Mouse (Mus musculus): Measurements from ENCODE around the gene Ror1. TPM values are rescaled to one million over a fixed set of nuclear protein-coding genes. Genes with fewer than 3 reads are reported as not detected.
A peak's percentile ranks its signal among the peaks of the same experiment; 100 is the strongest.

Gene Ror1
- polyA plus RNA-seq, 1 experiment from 2014 or later = 7.1 TPM

DNA sequence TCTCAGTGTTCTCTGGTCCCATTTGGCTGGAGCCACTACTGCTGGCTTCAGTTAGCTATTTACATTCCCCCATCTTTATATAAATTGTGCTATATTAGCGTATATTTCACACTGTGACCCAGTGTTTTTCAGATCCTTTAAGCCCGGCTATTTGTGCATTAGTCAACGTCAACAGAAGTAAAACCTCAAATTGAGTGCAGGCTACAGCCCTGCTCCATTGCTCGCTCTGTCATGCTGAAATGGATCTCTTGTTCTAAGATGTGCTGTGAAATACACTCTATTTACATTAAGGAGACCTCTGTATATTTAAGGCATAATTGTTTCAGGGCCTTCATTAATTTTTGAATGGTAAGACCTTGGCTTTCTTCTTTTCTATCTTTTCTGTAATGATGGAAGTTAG lies 192.2 kb downstream of the Ror1 start:
- Histone ChIP-seq H3K27ac (no peak overlapping the region), H3K36me3 (no peaks in the 10 kb centered on the region), H3K4me1 (replicated peaks) (no peaks in the 10 kb centered on the region), H3K4me3 (no peak overlapping the region), H3K9me3 (no peaks in the 10 kb centered on the region), H3K27me3 (ENCODE audit: insufficient read depth, poor library complexity, severe bottlenecking) (no peaks in the 10 kb centered on the region)
- 91% methylated on average over 4 of the region's 4 CpGs for WGBS
- no peak for DNase-seq (ENCODE audit: low spot score)

DNA sequence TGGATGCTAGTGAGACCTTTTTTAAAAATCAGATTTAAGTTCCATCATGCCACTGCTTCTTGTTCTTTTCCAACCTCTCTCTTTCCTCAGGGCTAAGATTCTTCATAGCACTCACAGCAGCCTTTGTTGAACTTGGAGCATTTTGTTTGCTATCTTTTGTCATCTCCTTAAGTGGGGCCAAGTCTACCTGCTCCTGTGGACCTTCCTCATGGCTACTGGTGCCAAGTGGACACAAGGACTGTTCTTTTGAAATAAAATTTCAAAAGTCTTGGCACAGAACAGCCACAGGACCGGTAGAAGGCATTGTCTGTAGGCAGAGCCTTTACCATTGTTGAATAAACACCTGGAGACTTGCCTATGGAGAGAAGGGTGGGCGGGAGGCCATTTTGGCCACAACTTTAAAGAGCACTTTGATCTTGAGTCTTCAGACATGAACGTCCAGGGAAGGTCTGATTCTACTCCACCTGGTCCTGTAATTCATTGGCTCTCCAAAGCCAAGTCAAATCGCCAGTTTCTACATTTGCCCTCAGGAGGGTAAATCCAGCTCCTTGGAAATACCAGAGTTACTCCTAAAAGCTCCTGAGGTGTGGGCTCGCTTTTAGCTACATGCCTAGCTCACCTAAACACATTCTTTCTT lies 195.5 kb downstream of the Ror1 start:
- WGBS = 89% methylated on average over 5 of the region's 5 CpGs
- Histone ChIP-seq H3K4me3 (no peak overlapping the region), H3K36me3 (no peaks in the 10 kb centered on the region), H3K27ac (no peak overlapping the region), H3K9me3 (no peaks in the 10 kb centered on the region), H3K4me1 (replicated peaks) (no peaks in the 10 kb centered on the region), H3K27me3 (ENCODE audit: insufficient read depth, poor library complexity, severe bottlenecking) (no peaks in the 10 kb centered on the region)
- DNase-seq (ENCODE audit: low spot score) = no peak

GRCm38 (mm10) chr4:100297678-100298077 lies 202.1 kb downstream of the Ror1 start:
- H3K27me3 ChIP-seq (ENCODE audit: insufficient read depth, poor library complexity, severe bottlenecking) = no peaks in the 10 kb centered on the region
- H3K9me3 ChIP-seq = no peaks in the 10 kb centered on the region
- H3K4me1 ChIP-seq (replicated peaks) = peaks cover 9% of the 10 kb centered on the region
- DNase-seq (ENCODE audit: low spot score) = no peak
- no peak overlapping the region for H3K4me3 ChIP-seq
- 84% methylated on average over 6 of the region's 6 CpGs for WGBS
- H3K27ac ChIP-seq = no peak overlapping the region
- no peaks in the 10 kb centered on the region for H3K36me3 ChIP-seq

- H3K36me3 ChIP-seq = no peaks in the 10 kb centered on the region
- WGBS = 89% methylated on average over 5 of the region's 5 CpGs
- H3K27ac ChIP-seq = no peak overlapping the region
- no peaks in the 10 kb centered on the region for H3K27me3 ChIP-seq (ENCODE audit: insufficient read depth, poor library complexity, severe bottlenecking)
- H3K4me3 ChIP-seq = no peak overlapping the region
- H3K4me1 ChIP-seq (replicated peaks) = peaks cover 9% of the 10 kb centered on the region
- no peaks in the 10 kb centered on the region for H3K9me3 ChIP-seq
- DNase-seq (ENCODE audit: low spot score) = no peak
Observed at GRCm38 (mm10) chr4:100298566-100298965, 203.0 kb downstream of the Ror1 start.

DNA sequence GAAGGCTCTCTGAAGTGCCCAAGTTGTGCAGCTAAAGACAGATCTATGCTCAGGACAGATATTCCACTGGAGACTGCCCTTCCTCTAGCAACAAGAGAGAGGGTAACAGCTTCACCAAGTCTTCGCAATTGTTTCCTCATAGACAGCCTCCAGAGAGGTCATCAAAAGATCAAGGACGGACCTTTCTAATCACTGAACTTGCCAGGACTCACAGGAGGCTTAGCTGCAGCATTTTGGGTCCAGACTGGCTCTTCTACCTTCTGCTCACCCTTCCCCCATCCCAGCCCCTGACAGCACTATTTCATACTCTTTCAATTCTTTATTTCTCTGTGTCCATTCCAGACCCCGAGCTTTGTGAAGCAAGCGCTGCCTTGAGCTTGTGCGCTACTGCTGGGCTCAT lies 204.6 kb downstream of the Ror1 start:
- no peak overlapping the region for H3K4me3 ChIP-seq
- WGBS = 89% methylated on average over 5 of the region's 5 CpGs
- no peaks in the 10 kb centered on the region for H3K36me3 ChIP-seq
- no peaks in the 10 kb centered on the region for H3K9me3 ChIP-seq
- peaks cover 9% of the 10 kb centered on the region for H3K4me1 ChIP-seq (replicated peaks)
- DNase-seq (ENCODE audit: low spot score) = no peak
- no peaks in the 10 kb centered on the region for H3K27me3 ChIP-seq (ENCODE audit: insufficient read depth, poor library complexity, severe bottlenecking)
- H3K27ac ChIP-seq = no peak overlapping the region

GRCm38 (mm10) chr4:100301423-100301822 lies 205.8 kb downstream of the Ror1 start:
- 94% methylated on average over 1 of the region's 1 CpGs for WGBS
- no peak for DNase-seq (ENCODE audit: low spot score)
- H3K27ac ChIP-seq = no peak overlapping the region
- peaks cover 9% of the 10 kb centered on the region for H3K4me1 ChIP-seq (replicated peaks)
- no peaks in the 10 kb centered on the region for H3K27me3 ChIP-seq (ENCODE audit: insufficient read depth, poor library complexity, severe bottlenecking)
- H3K36me3 ChIP-seq = no peaks in the 10 kb centered on the region
- H3K9me3 ChIP-seq = no peaks in the 10 kb centered on the region
- H3K4me3 ChIP-seq = no peak overlapping the region

- Histone ChIP-seq H3K9me3 (no peaks in the 10 kb centered on the region), H3K27me3 (ENCODE audit: insufficient read depth, poor library complexity, severe bottlenecking) (no peaks in the 10 kb centered on the region), H3K4me1 (replicated peaks) (no peaks in the 10 kb centered on the region), H3K27ac (no peak overlapping the region), H3K4me3 (no peak overlapping the region), H3K36me3 (no peaks in the 10 kb centered on the region)
- no peak for DNase-seq (ENCODE audit: low spot score)
- 84% methylated on average over 4 of the region's 4 CpGs for WGBS
Observed at GRCm38 (mm10) chr4:100307365-100307764, 211.8 kb downstream of the Ror1 start.

DNA sequence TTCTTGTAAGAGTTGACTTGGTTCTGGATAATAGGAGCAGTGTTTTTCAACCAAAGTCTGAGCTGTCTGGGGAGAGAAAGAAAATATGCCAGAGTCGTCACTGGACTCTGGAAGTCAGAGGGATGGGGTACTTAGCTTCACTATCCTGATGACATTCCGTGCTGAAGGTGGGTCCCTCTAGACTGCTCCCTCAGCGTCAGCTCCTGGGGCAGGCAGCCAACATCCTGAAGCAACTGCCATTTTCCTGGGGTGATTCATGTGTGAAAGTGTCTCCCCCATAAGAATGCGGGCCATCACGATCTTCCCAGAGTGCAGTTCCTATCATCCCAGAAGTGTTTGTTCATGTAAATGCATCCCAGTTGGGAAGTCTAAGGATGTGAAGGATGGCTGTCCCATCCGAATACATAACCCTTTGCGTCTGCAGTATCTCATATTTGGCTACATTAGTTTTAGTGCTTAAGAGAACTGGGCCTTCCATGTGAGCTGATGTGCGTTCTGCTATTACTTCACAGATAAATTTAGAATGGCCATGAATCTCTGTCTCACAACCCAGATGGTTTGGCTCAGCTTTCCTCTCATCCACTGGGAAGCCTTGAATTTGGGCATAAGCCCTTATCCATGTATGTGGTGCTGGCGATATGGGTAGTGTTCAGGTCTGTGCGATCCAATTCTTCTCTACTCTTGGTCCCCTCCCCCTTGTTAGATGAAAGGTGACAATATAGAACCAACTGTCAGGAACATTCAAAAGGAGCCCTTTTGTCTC lies 216.4 kb downstream of the Ror1 start:
- Histone ChIP-seq H3K4me1 (replicated peaks) (0 out of 2 replicates have a peak, but pooled peaks cover 3% of the 10 kb centered on the region), H3K27me3 (ENCODE audit: insufficient read depth, poor library complexity, severe bottlenecking) (no peaks in the 10 kb centered on the region), H3K9me3 (0 out of 2 replicates have a peak, but pooled peaks cover 3% of the 10 kb centered on the region), H3K27ac (no peak overlapping the region), H3K4me3 (no peak overlapping the region), H3K36me3 (no peaks in the 10 kb centered on the region)
- DNase-seq (ENCODE audit: low spot score) = no peak
- WGBS = 91% methylated on average over 10 of the region's 10 CpGs

DNA sequence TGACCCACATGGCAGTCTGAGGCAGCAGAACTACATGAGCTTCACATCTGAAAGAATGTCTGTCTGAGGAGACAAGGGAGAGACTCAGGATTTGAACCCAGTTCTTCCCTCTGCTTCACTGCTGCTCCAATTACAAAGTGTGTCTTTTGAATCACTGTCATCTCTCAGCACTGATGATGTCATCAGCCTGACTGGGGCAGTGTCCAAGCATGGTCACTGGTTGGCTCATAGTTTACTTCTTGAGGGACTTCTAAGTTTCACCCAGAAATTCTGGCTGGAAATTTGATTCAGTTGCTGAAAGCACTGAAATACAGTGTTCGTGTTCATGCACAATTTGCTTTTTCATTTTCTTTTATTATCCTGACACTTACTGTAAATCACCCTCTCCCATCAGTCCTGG lies 219.5 kb downstream of the Ror1 start:
- 77% methylated on average over 1 of the region's 1 CpGs for WGBS

GRCm38 (mm10) chr4:100321758-100322157 lies 226.2 kb downstream of the Ror1 start:
- no peaks in the 10 kb centered on the region for H3K27me3 ChIP-seq (ENCODE audit: insufficient read depth, poor library complexity, severe bottlenecking)
- H3K4me1 ChIP-seq (replicated peaks) = peaks cover 18% of the 10 kb centered on the region; the same call in 1 of the 2 replicates
- 0 out of 2 replicates have a peak overlapping the region, but pooled peaks have one; percentile 23 for H3K27ac ChIP-seq
- 80% methylated on average over 6 of the region's 6 CpGs for WGBS
- peak; percentile 16 for DNase-seq (ENCODE audit: low spot score)
- no peaks in the 10 kb centered on the region for H3K36me3 ChIP-seq
- H3K9me3 ChIP-seq = no peaks in the 10 kb centered on the region
- no peak overlapping the region for H3K4me3 ChIP-seq

More for the DNA sequence above, 219.5 kb downstream of the Ror1 start:
- DNase-seq (ENCODE audit: low spot score) = no peak
- Histone ChIP-seq H3K36me3 (no peaks in the 10 kb centered on the region), H3K4me1 (replicated peaks) (0 out of 2 replicates have a peak, but pooled peaks cover 3% of the 10 kb centered on the region), H3K4me3 (no peak overlapping the region), H3K27me3 (ENCODE audit: insufficient read depth, poor library complexity, severe bottlenecking) (no peaks in the 10 kb centered on the region), H3K27ac (no peak overlapping the region; the same call in 1 of the 2 replicates), H3K9me3 (0 out of 2 replicates have a peak, but pooled peaks cover 3% of the 10 kb centered on the region)

- H3K9me3 ChIP-seq = no peaks in the 10 kb centered on the region
Observed at GRCm38 (mm10) chr4:100324719-100325515, 229.3 kb downstream of the Ror1 start.

DNA sequence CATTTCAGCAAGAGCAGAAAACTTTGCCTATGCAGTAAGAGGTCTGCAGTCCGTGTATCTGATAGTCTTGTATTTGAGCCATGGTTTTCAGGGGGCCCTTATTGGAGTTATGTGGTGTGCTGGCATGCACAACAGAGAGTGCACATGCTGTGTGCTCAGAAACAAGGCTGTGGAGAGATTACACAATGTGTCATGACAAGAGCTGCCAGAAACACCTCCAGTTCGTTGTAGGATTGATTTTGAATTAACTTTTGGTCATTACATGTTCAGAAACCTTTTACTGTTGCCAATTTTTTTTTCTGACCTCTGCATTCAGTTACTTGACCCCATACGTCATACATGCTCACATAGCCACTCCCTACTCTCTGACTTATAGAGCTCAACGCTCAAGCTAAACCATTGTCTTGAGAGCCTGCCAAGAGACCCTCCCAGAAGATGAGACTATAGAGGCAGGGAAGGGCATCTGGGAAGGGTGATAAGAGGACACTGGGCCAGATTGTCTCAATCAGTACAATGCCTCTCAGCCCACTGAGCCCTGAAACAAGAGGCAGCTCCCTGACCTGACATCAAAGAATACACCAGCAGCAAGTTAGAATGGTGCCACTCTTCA lies 232.9 kb downstream of the Ror1 start:
- Histone ChIP-seq H3K4me3 (no peak overlapping the region), H3K27ac (no peak overlapping the region), H3K4me1 (replicated peaks) (peaks cover 18% of the 10 kb centered on the region; the same call in 1 of the 2 replicates), H3K36me3 (no peaks in the 10 kb centered on the region), H3K27me3 (ENCODE audit: insufficient read depth, poor library complexity, severe bottlenecking) (no peaks in the 10 kb centered on the region), H3K9me3 (no peaks in the 10 kb centered on the region)
- no peak for DNase-seq (ENCODE audit: low spot score)
- 46% methylated on average over 4 of the region's 4 CpGs for WGBS

More at GRCm38 (mm10) chr4:100324719-100325515, 229.3 kb downstream of the Ror1 start:
- no peak overlapping the region for H3K27ac ChIP-seq
- no peak for DNase-seq (ENCODE audit: low spot score)
- WGBS = 88% methylated on average over 14 of the region's 14 CpGs
- no peaks in the 10 kb centered on the region for H3K27me3 ChIP-seq (ENCODE audit: insufficient read depth, poor library complexity, severe bottlenecking)
- peaks cover 26% of the 10 kb centered on the region; the same call in 1 of the 2 replicates for H3K4me1 ChIP-seq (replicated peaks)
- H3K4me3 ChIP-seq = no peak overlapping the region
- H3K36me3 ChIP-seq = no peaks in the 10 kb centered on the region
